Mouse (Mus musculus): ENCODE data around the gene Faap100. TPM values are rescaled to one million over a fixed set of nuclear protein-coding genes. Genes with fewer than 3 reads are reported as not detected.

Faap100 gene
- total and polyA plus RNA-seq, 3 experiments = 7.7 to 17.7 (median 14.3) TPM

DNA sequence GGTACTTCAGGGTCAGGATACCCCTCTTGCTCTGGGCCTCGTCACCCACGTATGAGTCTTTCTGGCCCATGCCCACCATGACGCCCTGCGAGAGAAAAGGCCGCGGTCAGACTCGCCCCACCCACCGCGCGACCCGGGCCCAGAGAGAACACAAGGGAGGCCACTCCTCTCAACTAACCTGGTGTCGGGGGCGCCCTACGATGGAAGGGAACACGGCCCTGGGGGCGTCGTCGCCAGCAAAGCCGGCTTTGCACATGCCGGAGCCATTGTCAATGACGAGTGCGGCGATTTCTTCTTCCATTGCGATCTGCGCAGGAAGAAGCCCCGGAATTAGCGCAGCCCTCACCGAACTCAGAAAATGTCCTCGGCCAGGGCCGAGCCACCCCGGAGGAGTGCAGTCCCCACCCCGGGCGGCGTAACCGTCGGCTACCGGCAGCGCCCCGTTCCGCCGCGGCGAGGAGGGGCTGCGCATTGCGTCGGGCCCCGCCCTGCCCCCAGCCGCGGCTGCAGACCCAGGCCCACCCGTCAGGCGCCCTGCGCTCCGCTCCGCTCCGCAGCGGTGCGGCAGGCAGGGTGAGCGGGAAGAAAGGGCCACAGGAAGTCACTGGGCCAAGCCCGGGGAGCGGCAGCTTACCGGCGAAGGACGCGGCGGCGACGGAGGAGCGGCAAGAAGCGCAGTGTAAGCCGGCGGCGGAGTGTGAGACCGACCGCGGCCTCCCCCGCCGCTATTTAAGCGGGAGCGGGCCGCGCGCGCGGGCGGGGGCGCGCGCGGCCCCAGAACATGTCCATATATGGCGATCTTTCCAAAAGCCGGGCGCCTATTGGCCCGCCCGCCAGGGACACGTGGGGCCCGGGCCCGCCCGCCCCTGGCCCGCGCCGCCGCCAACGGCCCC is 30.5 kb downstream of the Faap100 start, which contains the start of gene Actg1:
Gene Actg1 (minus strand): TSS at position 752 of the 893 bp plus-strand sequence.
- in situ Hi-C loops (cut with MboI; ENCODE audit: low pct_ligation_motif_present, low pct_unique_long_range_greater_than_20kb, low sequenced_read_pairs) (no loop called here), dilution Hi-C loops (cut with MboI; ENCODE audit: extremely low pct_ligation_motif_present, extremely low pct_unique_long_range_greater_than_20kb, low sequenced_read_pairs) (no loop called here)
- Histone ChIP-seq H3K36me3 (replicated peaks in 1 of 2; ENCODE audit: control insufficient read depth in 1 of 2, insufficient read depth in 1 of 2, low read length in 1 of 2) (peaks cover 18 to 22% of the 10 kb centered on the region in 2 experiments), H3K27ac (ENCODE audit: insufficient read depth, low read depth) (peak within 1 kb of the TSS; percentile 80), H3K9ac (ENCODE audit: insufficient read depth, low read depth) (peak within 1 kb of the TSS; percentile 97), H3K4me2 (ENCODE audit: insufficient read depth, low read depth, poor library complexity, severe bottlenecking) (peak within 1 kb of the TSS; percentile 78), H3K9me3 (replicated peaks; ENCODE audit: low read length) (no peaks in the 10 kb centered on the region), H3K4me1 (ENCODE audit: control insufficient read depth in 1 of 2, insufficient read depth in 2 of 2) (peaks cover 14 to 42% of the 10 kb centered on the region in 2 experiments), H3K79me2 (replicated peaks; ENCODE audit: control insufficient read depth, extremely low read depth, insufficient read depth, poor library complexity, severe bottlenecking) (peaks cover 17% of the 10 kb centered on the region), H3K4me3 (replicated peaks in 1 of 3; ENCODE audit: low read depth in 2 of 3, low read length in 2 of 3, poor library complexity in 1 of 3) (peak within 1 kb of the TSS; percentile 81 to 98 (median 92)), H3K27me3 (replicated peaks) (no peaks in the 10 kb centered on the region)
- 0 out of 2 replicates have a peak, but pooled peaks have one; percentile 45 for TF ChIP-seq MEF2A (IDR thresholded peaks at IDR 0.05; ENCODE audit: borderline replicate concordance, low read depth, low read length)
- peak; percentile 99 for TF ChIP-seq ZMIZ1 (IDR thresholded peaks at IDR 0.05; ENCODE audit: low read depth, low read length)
- TF ChIP-seq PAX5 (IDR thresholded peaks at IDR 0.05; ENCODE audit: low read length) = no peak
- peak; percentile 60; the same call in 1 of the 2 replicates for TF ChIP-seq CHD2 (IDR thresholded peaks at IDR 0.05; ENCODE audit: low read length)
- TF ChIP-seq CHD1 (IDR thresholded peaks at IDR 0.05; ENCODE audit: low read depth, low read length) = no peak
- peak; percentile 24; the same call in 1 of the 2 replicates for TF ChIP-seq MXI1 (IDR thresholded peaks at IDR 0.05; ENCODE audit: low read depth, low read length)
- TF ChIP-seq UBTF (IDR thresholded peaks at IDR 0.05; ENCODE audit: low read depth, low read length) = no peak
- no peak for TF ChIP-seq GABPA (IDR thresholded peaks at IDR 0.05; ENCODE audit: insufficient replicate concordance, low read depth, low read length)
- no peak for TF ChIP-seq SIN3A (IDR thresholded peaks at IDR 0.05; ENCODE audit: low read length)
- peak; percentile 59 for TF ChIP-seq HCFC1 (IDR thresholded peaks at IDR 0.05; ENCODE audit: low read depth, low read length)
- no peak for TF ChIP-seq ZNF384 (IDR thresholded peaks at IDR 0.05; ENCODE audit: low read depth, low read length)
- no peak for TF ChIP-seq ZKSCAN1 (IDR thresholded peaks at IDR 0.05; ENCODE audit: borderline replicate concordance, low read depth, low read length)
- 0 out of 2 replicates have a peak, but pooled peaks have one; percentile 27 for TF ChIP-seq IRF4 (IDR thresholded peaks at IDR 0.05; ENCODE audit: low read depth, low read length)
- TF ChIP-seq TBP (conservative IDR thresholded peaks at IDR 0.05; ENCODE audit: low read depth, low read length) = peak; percentile 95
- peak; percentile 94 for TF ChIP-seq POLR2AphosphoS2 (IDR thresholded peaks at IDR 0.05; ENCODE audit: low read depth, low read length)
- no peak for TF ChIP-seq JUN (IDR thresholded peaks at IDR 0.05; ENCODE audit: insufficient read depth, low read depth, low read length)
- TF ChIP-seq RCOR1 (conservative IDR thresholded peaks at IDR 0.05; ENCODE audit: low read depth, low read length) = 0 out of 2 replicates have a peak, but pooled peaks have one; percentile 23
- no peak for TF ChIP-seq BHLHE40 (IDR thresholded peaks at IDR 0.05; ENCODE audit: low read depth, low read length)
- TF ChIP-seq USF1 (IDR thresholded peaks at IDR 0.05; ENCODE audit: low read depth, low read length) = peak; percentile 82
- peak; percentile 60; the same call in 1 of the 2 replicates for TF ChIP-seq KAT2A (IDR thresholded peaks at IDR 0.05; ENCODE audit: insufficient replicate concordance, low read length)
- no peak for TF ChIP-seq SMC3 (IDR thresholded peaks at IDR 0.05; ENCODE audit: low read depth, low read length)
- TF ChIP-seq CTCF (conservative IDR thresholded peaks at IDR 0.05 in 1 of 2, IDR thresholded peaks at IDR 0.05 in 1 of 2; ENCODE audit: low read depth in 2 of 2, low read length in 2 of 2) = no peak
- no peak for TF ChIP-seq ZC3H11A (IDR thresholded peaks at IDR 0.05; ENCODE audit: low read depth, low read length)
- no peak for TF ChIP-seq MYC (IDR thresholded peaks at IDR 0.05; ENCODE audit: low read depth, low read length)
- TF ChIP-seq NELFE (IDR thresholded peaks at IDR 0.05; ENCODE audit: low read depth, low read length) = peak; percentile 100
- peak; percentile 96 for TF ChIP-seq POLR2A (IDR thresholded peaks at IDR 0.05; ENCODE audit: low read depth, low read length)
- no peak for TF ChIP-seq MAFK (IDR thresholded peaks at IDR 0.05; ENCODE audit: insufficient replicate concordance, low read length)
- peak; percentile 78 for TF ChIP-seq TCF12 (IDR thresholded peaks at IDR 0.05; ENCODE audit: low read depth, low read length)
- no peak for TF ChIP-seq MAZ (IDR thresholded peaks at IDR 0.05; ENCODE audit: low read depth, low read length)
- TF ChIP-seq ETS1 (conservative IDR thresholded peaks at IDR 0.05; ENCODE audit: low read depth, low read length) = no peak
- DNase-seq (ENCODE audit: extremely low read depth) = peak; percentile 89
